8 mouse cellular contexts compared by ENCODE assay signal in the genomic region with DNA sequence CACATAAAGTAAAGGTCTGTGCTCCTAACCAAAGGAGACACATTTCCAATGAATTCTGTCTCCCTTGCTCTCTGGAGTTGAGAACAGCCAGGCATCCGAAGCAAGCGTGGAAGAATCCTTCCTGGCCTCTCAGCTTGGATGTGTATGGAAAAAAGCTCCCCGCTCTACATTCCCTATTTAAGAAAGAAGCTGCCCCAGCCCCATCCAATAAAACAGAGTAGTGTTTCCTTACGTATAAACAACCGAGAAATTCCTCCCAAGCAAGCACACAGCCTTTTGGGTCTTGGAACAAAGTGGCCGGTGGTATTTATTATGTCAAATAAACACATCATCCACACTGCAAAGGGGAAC.
DNase-seq lines count a peak whose midpoint lies in the region; ATAC-seq and TF ChIP-seq lines count a peak whose summit lies in the region.

No protein-coding gene starts in this region.

- no peaks in the 10 kb centered on the region for H3K36me3 ChIP-seq in neural tube, embryonic 13.5 days
- no peaks in the 10 kb centered on the region for H3K36me3 ChIP-seq in liver, embryonic 12.5 days
- no peaks in the 10 kb centered on the region for H3K36me3 ChIP-seq in stomach, postnatal 0 days (ENCODE audit: control insufficient read depth, insufficient read depth, low read length)

- peak; percentile 62 for DNase-seq in embryo, embryonic 11 days
- no peak for DNase-seq in embryo, embryonic 9.5 days (ENCODE audit: extremely low spot score)
- DNase-seq in neural tube, embryonic 10.5 days (ENCODE audit: extremely low spot score, low spot score): no peak
- DNase-seq in stomach, postnatal 0 days (ENCODE audit: low spot score): no peak
- DNase-seq in cerebellum, postnatal 4 days (ENCODE audit: low spot score in 2 of 2): no peak
- no peak for DNase-seq in adrenal gland, postnatal 10 days

- TF ChIP-seq EP300 in stomach, postnatal 0 days (optimal IDR thresholded peaks at IDR 0.05): no peak

- peaks cover 13% of the 10 kb centered on the region for H3K4me1 ChIP-seq in neural tube, embryonic 13.5 days (replicated peaks)
- H3K4me1 ChIP-seq in liver, embryonic 12.5 days: peaks cover 6% of the 10 kb centered on the region; the same call in 1 of the 2 replicates
- no peaks in the 10 kb centered on the region; the same call in 1 of the 2 replicates for H3K4me1 ChIP-seq in stomach, postnatal 0 days (replicated peaks; ENCODE audit: control insufficient read depth, insufficient read depth)

- H3K9me3 ChIP-seq in neural tube, embryonic 13.5 days: no peaks in the 10 kb centered on the region
- no peaks in the 10 kb centered on the region for H3K9me3 ChIP-seq in liver, embryonic 12.5 days (replicated peaks)
- no peaks in the 10 kb centered on the region for H3K9me3 ChIP-seq in stomach, postnatal 0 days (ENCODE audit: control insufficient read depth, low read length)

- no peak overlapping the region for H3K4me3 ChIP-seq in neural tube, embryonic 13.5 days
- no peak overlapping the region for H3K4me3 ChIP-seq in liver, embryonic 12.5 days
- H3K4me3 ChIP-seq in stomach, postnatal 0 days (ENCODE audit: low read depth, low read length): no peak overlapping the region

- no peaks in the 10 kb centered on the region for H3K27me3 ChIP-seq in neural tube, embryonic 13.5 days
- no peaks in the 10 kb centered on the region for H3K27me3 ChIP-seq in liver, embryonic 12.5 days (replicated peaks)
- no peaks in the 10 kb centered on the region for H3K27me3 ChIP-seq in stomach, postnatal 0 days (ENCODE audit: control insufficient read depth, insufficient read depth, low read length)

- H3K27ac ChIP-seq in neural tube, embryonic 13.5 days (replicated peaks): peak overlapping the region; percentile 57
- peak overlapping the region; percentile 17; the same call in 1 of the 2 replicates for H3K27ac ChIP-seq in liver, embryonic 12.5 days
- H3K27ac ChIP-seq in stomach, postnatal 0 days (replicated peaks): peak overlapping the region; percentile 86

- H3K9ac ChIP-seq in neural tube, embryonic 13.5 days: no peak overlapping the region
- H3K9ac ChIP-seq in liver, embryonic 12.5 days: no peak overlapping the region
- H3K9ac ChIP-seq in stomach, postnatal 0 days (ENCODE audit: low read length): no peak overlapping the region

- TF ChIP-seq CTCF in stomach, postnatal 0 days (IDR thresholded peaks at IDR 0.05; ENCODE audit: low read depth): no peak

- H3K4me2 ChIP-seq in neural tube, embryonic 13.5 days: no peak overlapping the region
- H3K4me2 ChIP-seq in liver, embryonic 12.5 days: no peak overlapping the region
- no peak overlapping the region for H3K4me2 ChIP-seq in stomach, postnatal 0 days (replicated peaks; ENCODE audit: low read depth)

- WGBS in neural tube, embryonic 13.5 days: 13% methylated on average over 6 of the region's 6 CpGs
- WGBS in liver, embryonic 12.5 days (ENCODE audit: insufficient replicate concordance): 64% methylated on average over 6 of the region's 6 CpGs
- WGBS in stomach, postnatal 0 days: 27% methylated on average over 6 of the region's 6 CpGs

- no peak for ATAC-seq in neural tube, embryonic 13.5 days (ENCODE audit: low read depth)
- ATAC-seq in liver, embryonic 12.5 days: no peak
- peak; percentile 58; the same call in 1 of the 2 replicates for ATAC-seq in stomach, postnatal 0 days (ENCODE audit: low FRiP score, low TSS enrichment)

Comparison
In these comparisons a context has a peak if more than half of its experiments do, and no peak if none do; other contexts are left out.
1. H3K27ac ChIP-seq: peak in every context shown above with its lines; median percentile 86 in stomach, postnatal 0 days; 57 in neural tube, embryonic 13.5 days; 17 in liver, embryonic 12.5 days.